In genomic region chr17:23700079-23700478, GRCm38 (mm10) we compare ENCODE assay signal across 8 mouse cellular contexts. TPM values are rescaled to one million over a fixed set of nuclear protein-coding genes. Genes with fewer than 3 reads are reported as not detected.
DNase-seq lines count a peak whose midpoint lies in the region; ATAC-seq and TF ChIP-seq lines count a peak whose summit lies in the region.

No protein-coding gene starts in this region.

- H3K4me2 ChIP-seq in intestine, postnatal 0 days (replicated peaks; ENCODE audit: low read depth): peak overlapping the region; percentile 100
- peak overlapping the region; percentile 99 for H3K4me2 ChIP-seq in midbrain, embryonic 11.5 days

- intact Hi-C loops in left cerebral cortex, postnatal 36 days (cut with DNase I): loop anchor here (5.0 kb wide), 1 partner anchor 133 kb away; no protein-coding TSS in a partner anchor

- peaks cover 3% of the 10 kb centered on the region; the same call in 1 of the 2 replicates for H3K27me3 ChIP-seq in intestine, postnatal 0 days (replicated peaks; ENCODE audit: control insufficient read depth, insufficient read depth, low read length)
- peaks cover 22% of the 10 kb centered on the region for H3K27me3 ChIP-seq in midbrain, embryonic 11.5 days (ENCODE audit: control insufficient read depth, insufficient read depth, low read length)

- TF ChIP-seq CTCF in intestine, postnatal 0 days (IDR thresholded peaks at IDR 0.05; ENCODE audit: low read depth): peak; percentile 92

- no peaks in the 10 kb centered on the region; the same call in 1 of the 2 replicates for H3K4me1 ChIP-seq in intestine, postnatal 0 days (replicated peaks; ENCODE audit: control insufficient read depth, insufficient read depth, low read length)
- H3K4me1 ChIP-seq in midbrain, embryonic 11.5 days (ENCODE audit: control insufficient read depth, insufficient read depth, low read length): no peaks in the 10 kb centered on the region; the same call in 1 of the 2 replicates

- 0 out of 2 replicates have a peak overlapping the region, but pooled peaks have one; percentile 40 for H3K9ac ChIP-seq in intestine, postnatal 0 days (ENCODE audit: low read depth, low read length)
- peak overlapping the region; percentile 54 for H3K9ac ChIP-seq in midbrain, embryonic 11.5 days (ENCODE audit: low read length)

- peak overlapping the region; percentile 67 for H3K4me3 ChIP-seq in intestine, postnatal 0 days (ENCODE audit: low read depth, low read length)
- H3K4me3 ChIP-seq in midbrain, embryonic 11.5 days (ENCODE audit: low read depth, low read length): peak overlapping the region; percentile 67

- ATAC-seq in intestine, postnatal 0 days: peak; percentile 94
- peak; percentile 96 for ATAC-seq in midbrain, embryonic 11.5 days (ENCODE audit: low FRiP score)

- DNase-seq in adrenal gland, adult 8-10 months: peak; percentile 92
- peak; percentile 86 for DNase-seq in embryo, embryonic 9.5 days (ENCODE audit: extremely low spot score)
- DNase-seq in gastrocnemius, postnatal 4 days (ENCODE audit: low spot score in 2 of 2): peak; percentile 75 to 88
- DNase-seq in left cerebral cortex, postnatal 36 days (ENCODE audit: low spot score in 2 of 2): peak; percentile 87
- DNase-seq in midbrain, embryonic 11.5 days (ENCODE audit: low spot score, missing footprints): peak; percentile 93
- DNase-seq in right cerebral cortex, postnatal 4 days: peak; percentile 85
- peak; percentile 81 for DNase-seq in yolk sac, embryonic 10.5 days (ENCODE audit: low spot score)

- H3K27ac ChIP-seq in intestine, postnatal 0 days (ENCODE audit: low read depth, low read length): no peak overlapping the region
- H3K27ac ChIP-seq in midbrain, embryonic 11.5 days (ENCODE audit: low read depth, low read length): no peak overlapping the region

- H3K36me3 ChIP-seq in intestine, postnatal 0 days (ENCODE audit: control insufficient read depth, insufficient read depth): no peaks in the 10 kb centered on the region
- H3K36me3 ChIP-seq in midbrain, embryonic 11.5 days (ENCODE audit: control insufficient read depth, insufficient read depth, low read length): no peaks in the 10 kb centered on the region

- 1% methylated on average over 17 of the region's 28 CpGs for WGBS in intestine, postnatal 0 days
- under 1% methylated on average over 21 of the region's 28 CpGs for WGBS in midbrain, embryonic 11.5 days

- H3K9me3 ChIP-seq in intestine, postnatal 0 days (ENCODE audit: control insufficient read depth): no peaks in the 10 kb centered on the region
- H3K9me3 ChIP-seq in midbrain, embryonic 11.5 days (ENCODE audit: control insufficient read depth, low read length): no peaks in the 10 kb centered on the region

RNA-seq across cellular contexts. Expression of gene Cldn9, which starts 16.3 kb away (rescaled TPM):
- under 1 TPM in 2 of 4 experiments, not detected in 2; 0.17 to 0.38 TPM for total RNA-seq in adrenal gland, adult 8-10 months (2022)
- total RNA-seq in gastrocnemius, postnatal 4 days (2021): under 1 TPM; 0.61 to 0.91 TPM
- polyA plus RNA-seq in intestine, postnatal 0 days (2015; fragmentation: Nextera tagmentation; extraction: Ambion mirVana): 0.23 and 0.34 TPM in 2 replicates
- under 1 TPM in 1 of 2 experiments, not detected in 1; 0.30 TPM for total RNA-seq in left cerebral cortex, postnatal 36 days (2021)
- 0.58 and 0.82 TPM in 2 replicates for polyA plus RNA-seq in midbrain, embryonic 11.5 days (2014; fragmentation: Nextera tagmentation; extraction: Ambion mirVana)

RNA-seq across cellular contexts. Expression of gene Cldn6, which starts 21.0 kb away (rescaled TPM):
- total RNA-seq in adrenal gland, adult 8-10 months (2022): not detected
- total RNA-seq in gastrocnemius, postnatal 4 days (2021): not detected
- polyA plus RNA-seq in intestine, postnatal 0 days (2015; fragmentation: Nextera tagmentation; extraction: Ambion mirVana): 0.38 and 0.42 TPM in 2 replicates
- not detected for total RNA-seq in left cerebral cortex, postnatal 36 days (2021)
- polyA plus RNA-seq in midbrain, embryonic 11.5 days (2014; fragmentation: Nextera tagmentation; extraction: Ambion mirVana): 2.3 and 2.5 TPM in 2 replicates

RNA-seq across cellular contexts. Expression of gene 1520401A03Rik, which starts 22.5 kb away (rescaled TPM):
- total RNA-seq in adrenal gland, adult 8-10 months (2022): 10 to 100 TPM in 3 of 4 experiments, 1 to 10 TPM in 1; 2.4 to 62.8 (median 19.6) TPM
- total RNA-seq in gastrocnemius, postnatal 4 days (2021): under 1 TPM; 0.26 to 0.66 TPM
- polyA plus RNA-seq in intestine, postnatal 0 days (2015; fragmentation: Nextera tagmentation; extraction: Ambion mirVana): 0.05 TPM in 1 of 2 replicates, not detected in the other
- total RNA-seq in left cerebral cortex, postnatal 36 days (2021): under 1 TPM in 1 of 2 experiments, not detected in 1; 0.10 TPM
- not detected in 2 replicates for polyA plus RNA-seq in midbrain, embryonic 11.5 days (2014; fragmentation: Nextera tagmentation; extraction: Ambion mirVana)

RNA-seq across cellular contexts. Expression of gene Tnfrsf12a, which starts 22.8 kb away (rescaled TPM):
- 100 to 1,000 TPM; 156 to 243 (median 195) TPM for total RNA-seq in adrenal gland, adult 8-10 months (2022)
- total RNA-seq in gastrocnemius, postnatal 4 days (2021): 10 to 100 TPM; 43.7 to 55.5 TPM
- polyA plus RNA-seq in intestine, postnatal 0 days (2015; fragmentation: Nextera tagmentation; extraction: Ambion mirVana): 46.6 and 50.9 TPM in 2 replicates
- 1 to 10 TPM; 8.8 to 9.9 TPM for total RNA-seq in left cerebral cortex, postnatal 36 days (2021)
- polyA plus RNA-seq in midbrain, embryonic 11.5 days (2014; fragmentation: Nextera tagmentation; extraction: Ambion mirVana): 2.0 and 2.2 TPM in 2 replicates

RNA-seq across cellular contexts. Expression of gene Pkmyt1, which starts 26.1 kb away (rescaled TPM):
- 1 to 10 TPM; 1.7 to 6.2 (median 3.6) TPM for total RNA-seq in adrenal gland, adult 8-10 months (2022)
- 10 to 100 TPM; 11.1 to 12.4 TPM for total RNA-seq in gastrocnemius, postnatal 4 days (2021)
- 12.4 and 12.6 TPM in 2 replicates for polyA plus RNA-seq in intestine, postnatal 0 days (2015; fragmentation: Nextera tagmentation; extraction: Ambion mirVana)
- 1 to 10 TPM; 4.1 to 4.7 TPM for total RNA-seq in left cerebral cortex, postnatal 36 days (2021)
- polyA plus RNA-seq in midbrain, embryonic 11.5 days (2014; fragmentation: Nextera tagmentation; extraction: Ambion mirVana): 29.3 and 33.7 TPM in 2 replicates
